Mouse (Mus musculus): ENCODE measurements around the gene Aass. TPM values are rescaled to one million over a fixed set of nuclear protein-coding genes. Genes with fewer than 3 reads are reported as not detected.

Aass gene
- polyA plus RNA-seq (2015; fragmentation: Nextera tagmentation; extraction: Ambion mirVana) = 0.36 and 0.40 TPM in 2 replicates

DNA sequence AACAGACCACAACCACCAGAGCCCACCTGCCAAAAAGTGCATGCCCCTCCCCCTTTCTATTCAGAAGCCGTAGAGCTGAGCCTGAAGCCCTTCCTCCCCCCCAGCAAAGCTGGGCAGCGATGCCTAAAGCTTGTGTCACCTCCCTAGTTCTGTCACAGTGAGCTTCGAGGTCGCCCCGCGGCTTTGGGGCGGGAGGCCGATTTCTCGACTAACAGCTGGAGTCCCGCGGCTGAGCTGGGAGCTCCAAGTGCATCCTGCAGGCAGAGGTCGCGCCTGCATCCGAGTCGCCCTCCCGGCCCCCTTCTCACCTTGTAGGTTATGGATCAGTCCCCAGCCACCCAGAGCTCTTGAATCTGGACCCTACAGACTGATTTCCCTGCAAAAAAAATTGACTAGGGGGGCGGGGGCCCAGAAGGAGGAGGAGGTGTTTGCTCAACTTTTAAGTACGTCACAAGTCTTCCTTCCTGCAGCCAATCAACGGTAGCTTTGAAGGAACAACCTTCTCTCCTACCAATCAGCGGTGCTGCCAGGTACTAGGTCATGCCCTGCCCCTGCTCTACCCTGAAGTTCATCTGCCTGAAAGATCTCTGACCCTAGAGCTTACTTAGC, at the start of gene Aass:
TSS of gene Aass (minus strand) at position 414 of the 609 bp plus-strand sequence.

Other genes with a start within 250 kb of the Aass start
- not detected in 2 replicates for gene Fezf1, start 115.4 kb upstream of the Aass start, polyA plus RNA-seq (2015; fragmentation: Nextera tagmentation; extraction: Ambion mirVana)

Measured in urinary bladder, postnatal 0 days (tissue).